Mouse (Mus musculus) c-Kit-positive CD71-positive TER-119-positive erythroid progenitor cells, embryonic 14.5 days (primary cell): Measurements from ENCODE around the gene Ak5.

Source experiments
- DNase-seq: peaks from one replicate; pipeline ENCODE4 v3.0.0-alpha.2; 2013; ENCODE audit warnings: low spot score

Gene Ak5

GRCm38 (mm10) chr3:152668239-152668638 lies at the start of gene Ak5:
Gene Ak5 (minus strand): TSS chr3:152668360.
- no peak for DNase-seq

GRCm38 (mm10) chr3:152713991-152714902 lies 46.1 kb upstream of the Ak5 start, which contains the start of gene Pigk:
Gene Pigk (plus strand): TSS chr3:152714100.
- DNase-seq, result peak; percentile 89

GRCm38 (mm10) chr3:152712957-152713356 lies 44.8 kb upstream of the Ak5 start:
- no peak for DNase-seq

GRCm38 (mm10) chr3:152709936-152710335 lies 41.8 kb upstream of the Ak5 start:
- DNase-seq, result no peak

- no peak for DNase-seq
Measured at GRCm38 (mm10) chr3:152707321-152707823, 39.2 kb upstream of the Ak5 start.

GRCm38 (mm10) chr3:152706901-152707300 lies 38.7 kb upstream of the Ak5 start:
- DNase-seq, result no peak

DNA sequence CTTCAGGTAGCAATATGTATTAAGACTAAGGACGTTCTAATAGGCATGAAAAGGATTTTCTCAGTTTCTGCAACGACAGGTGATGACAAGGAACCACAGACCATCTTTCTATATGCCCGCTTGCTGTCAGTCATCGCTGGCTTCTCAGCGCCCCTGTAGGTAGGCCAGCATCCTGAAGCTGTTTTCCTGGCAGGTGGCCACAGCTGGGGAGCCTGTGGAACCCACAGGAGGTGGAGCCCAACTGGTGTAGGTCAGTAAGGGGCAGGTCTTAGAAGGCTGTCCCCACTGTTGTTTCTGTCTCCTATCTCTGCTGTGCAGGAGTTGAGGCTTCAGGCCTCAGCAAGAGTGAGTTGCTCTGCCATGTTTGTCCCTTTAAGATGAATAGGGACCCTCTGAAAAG lies 37.7 kb upstream of the Ak5 start:
- DNase-seq, result no peak

DNA sequence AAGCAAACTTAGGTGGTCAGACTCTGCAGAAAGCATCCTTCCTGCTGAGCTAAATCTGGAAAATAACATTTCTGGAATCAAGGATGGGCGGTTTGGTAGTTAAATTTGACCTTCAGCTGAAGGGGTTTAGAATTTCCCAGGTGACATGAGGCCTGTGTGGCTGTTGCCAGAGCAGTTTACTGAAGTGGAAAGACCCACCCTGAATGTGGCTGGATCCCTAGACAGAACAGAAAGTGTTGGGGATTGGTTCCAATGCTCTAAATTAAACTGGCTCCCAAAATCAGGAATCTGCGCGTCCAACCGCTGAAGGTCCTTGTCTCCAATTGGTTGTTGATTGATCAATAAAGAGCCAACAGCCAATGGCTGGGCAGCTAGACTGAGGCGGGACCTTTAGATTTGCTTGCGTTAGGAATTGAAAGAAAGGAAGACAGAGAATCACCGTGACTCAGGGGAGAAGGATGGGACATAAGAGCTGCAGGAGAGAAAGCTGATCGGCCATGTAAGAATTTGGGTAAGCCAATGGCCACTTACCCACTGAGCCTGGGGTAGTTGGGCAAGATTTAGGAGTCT lies 34.2 kb upstream of the Ak5 start:
- no peak for DNase-seq

DNA sequence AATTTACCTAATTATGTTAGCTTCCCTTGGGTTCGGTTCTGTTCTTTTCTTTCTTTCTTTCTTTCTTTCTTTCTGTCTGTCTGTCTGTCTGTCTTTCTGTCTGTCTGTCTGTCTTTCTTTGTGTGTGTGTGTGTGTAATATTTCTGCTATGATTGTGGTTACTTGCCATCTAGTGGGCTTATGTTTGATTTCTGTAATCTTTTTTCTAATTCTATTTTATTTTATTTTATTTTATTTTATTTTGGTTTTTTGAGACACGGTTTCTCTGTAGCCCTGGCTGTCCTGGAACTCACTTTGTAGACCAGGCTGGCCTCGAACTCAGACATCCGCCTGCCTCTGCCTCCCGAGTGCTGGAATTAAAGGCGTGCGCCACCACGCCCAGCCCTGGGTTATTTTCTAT lies 33.4 kb upstream of the Ak5 start:
- DNase-seq, result peak; percentile 51

GRCm38 (mm10) chr3:152699261-152699660 lies 31.1 kb upstream of the Ak5 start:
- no peak for DNase-seq

GRCm38 (mm10) chr3:152698017-152698416 lies 29.9 kb upstream of the Ak5 start:
- no peak for DNase-seq

DNA sequence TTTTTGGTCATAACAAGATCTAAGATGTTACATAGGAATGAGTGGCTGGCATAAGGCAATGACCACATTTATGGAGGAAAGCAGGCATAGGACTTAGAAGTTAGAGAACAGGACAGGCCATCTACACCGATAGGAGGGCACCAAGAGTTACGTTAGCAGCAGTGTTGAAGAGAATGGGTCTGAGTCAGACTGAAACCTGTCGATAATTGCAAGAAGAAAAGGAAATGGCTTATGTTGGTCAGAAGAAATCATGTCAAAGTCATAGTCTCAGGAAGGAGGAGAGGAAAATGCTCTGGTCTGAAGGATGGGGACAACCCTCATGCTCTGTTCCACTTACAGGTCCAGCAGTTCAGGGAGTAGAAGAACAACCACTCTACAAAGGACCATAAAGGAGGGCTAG lies 26.8 kb upstream of the Ak5 start:
- DNase-seq, result no peak

DNA sequence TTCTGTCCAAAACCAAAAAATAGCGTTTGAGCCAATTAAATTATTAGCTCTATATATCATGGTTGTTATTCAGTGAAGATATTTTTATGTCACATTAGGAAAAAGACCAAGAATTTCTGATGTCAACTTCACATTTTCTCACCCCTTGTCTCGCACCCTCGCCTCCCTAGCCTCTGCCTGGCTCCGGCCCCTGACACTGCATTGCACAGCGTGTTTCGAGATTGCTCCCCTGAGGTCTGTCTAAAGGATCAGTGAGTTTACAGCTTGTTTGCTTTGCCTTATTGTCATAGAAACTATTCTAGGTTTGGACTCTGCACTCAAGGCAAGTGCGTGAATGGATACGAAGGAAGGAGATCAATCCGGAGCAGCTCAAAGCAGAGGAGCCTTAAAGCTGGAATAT lies 20.9 kb upstream of the Ak5 start:
- no peak for DNase-seq

- no peak for DNase-seq
Measured at GRCm38 (mm10) chr3:152688532-152688931, 20.4 kb upstream of the Ak5 start.

DNA sequence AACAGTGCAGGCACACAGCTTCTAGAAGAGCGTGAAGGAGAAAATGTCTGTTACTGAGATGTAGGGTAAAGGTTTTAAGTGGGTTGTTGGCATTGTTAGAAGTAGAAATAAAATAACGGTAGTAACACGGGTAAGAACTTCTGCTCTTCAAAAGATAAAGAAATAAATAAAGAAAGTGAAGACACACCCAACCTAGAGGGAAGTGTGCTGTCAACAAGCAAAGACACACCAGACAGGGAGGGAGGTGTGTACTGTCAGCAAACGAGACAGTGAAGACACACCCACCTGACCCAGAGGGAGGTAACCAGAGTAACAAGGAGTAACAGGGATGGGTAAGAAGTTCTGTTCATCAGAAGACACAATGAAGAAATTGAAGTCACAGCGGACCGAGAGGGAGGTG lies 6.5 kb upstream of the Ak5 start:
- DNase-seq, result no peak

GRCm38 (mm10) chr3:152669783-152670182 lies 1.6 kb upstream of the Ak5 start:
- DNase-seq, result no peak

GRCm38 (mm10) chr3:152668793-152669192 lies 633 bp upstream of the Ak5 start:
- no peak for DNase-seq

- DNase-seq, result no peak
Measured at GRCm38 (mm10) chr3:152667356-152668211, 576 bp downstream of the Ak5 start.

DNA sequence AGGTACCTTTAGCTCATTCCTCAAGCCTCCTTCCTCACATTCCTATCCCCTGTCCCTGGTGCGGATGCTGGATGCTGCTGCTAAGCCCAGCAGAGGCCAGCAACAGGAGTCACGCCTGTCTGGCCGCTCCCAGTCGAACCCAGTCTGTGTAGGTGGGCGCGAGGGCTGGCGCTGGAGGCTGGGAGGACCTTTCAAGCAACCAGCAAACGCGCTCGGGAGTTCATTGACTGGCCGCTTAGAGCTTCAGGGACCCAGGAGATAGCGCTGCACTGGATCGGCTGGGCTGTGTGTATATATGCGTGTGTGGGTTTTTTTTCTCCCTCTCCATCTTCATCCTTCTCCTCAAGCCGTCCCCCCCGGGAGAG lies 1.2 kb downstream of the Ak5 start:
- DNase-seq, result no peak

- no peak for DNase-seq
Measured at GRCm38 (mm10) chr3:152658592-152658991, 9.6 kb downstream of the Ak5 start.

GRCm38 (mm10) chr3:152651991-152652390 lies 16.2 kb downstream of the Ak5 start:
- DNase-seq, result no peak

- DNase-seq, result no peak
Measured at GRCm38 (mm10) chr3:152644610-152645009, 23.6 kb downstream of the Ak5 start.
